Mouse (Mus musculus): ENCODE data around the gene Nanog.

The Nanog gene

DNA sequence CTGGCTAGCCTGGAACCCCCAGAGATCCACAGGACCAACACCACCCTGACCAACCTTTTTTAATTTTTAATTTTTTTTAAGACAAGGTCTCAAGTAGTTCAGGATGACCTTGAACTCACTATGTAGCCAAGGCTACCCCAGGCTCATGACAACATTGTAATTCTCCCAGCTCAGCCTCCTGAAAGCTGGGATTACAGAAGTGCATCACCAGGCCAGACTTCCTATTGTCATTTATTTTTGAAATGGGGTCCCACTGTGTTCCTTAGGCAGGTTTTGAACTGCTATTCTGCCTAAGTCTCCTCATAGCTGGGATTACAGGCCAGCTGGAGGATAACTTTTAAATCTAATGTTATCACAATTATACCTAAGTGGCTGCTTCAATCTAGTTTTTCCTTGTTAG is 54.6 kb downstream of the Nanog start:
- no peak for DNase-seq (ENCODE audit: low read depth in 2 of 2, low spot score in 2 of 2)

DNA sequence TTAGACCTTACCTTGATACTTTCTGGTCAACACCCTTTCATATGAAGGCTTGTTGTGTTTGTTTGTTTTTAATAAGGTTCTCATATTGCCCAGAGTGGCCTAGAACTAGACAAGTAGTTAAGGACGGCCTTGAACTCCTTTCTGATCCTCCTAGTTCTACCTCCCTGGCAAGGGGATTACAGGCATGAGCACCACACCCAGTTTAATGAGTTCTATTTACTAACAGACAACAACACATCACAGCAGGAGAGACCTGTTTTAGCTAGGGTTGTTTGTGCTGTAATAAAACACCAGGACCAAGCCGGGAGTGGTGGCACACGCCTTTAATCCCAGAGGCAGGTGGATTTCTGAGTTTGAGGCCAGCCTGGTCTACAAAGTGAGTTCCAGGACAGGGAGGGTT is 55.2 kb downstream of the Nanog start:
- no peak for DNase-seq (ENCODE audit: low read depth in 2 of 2, low spot score in 2 of 2)

DNA sequence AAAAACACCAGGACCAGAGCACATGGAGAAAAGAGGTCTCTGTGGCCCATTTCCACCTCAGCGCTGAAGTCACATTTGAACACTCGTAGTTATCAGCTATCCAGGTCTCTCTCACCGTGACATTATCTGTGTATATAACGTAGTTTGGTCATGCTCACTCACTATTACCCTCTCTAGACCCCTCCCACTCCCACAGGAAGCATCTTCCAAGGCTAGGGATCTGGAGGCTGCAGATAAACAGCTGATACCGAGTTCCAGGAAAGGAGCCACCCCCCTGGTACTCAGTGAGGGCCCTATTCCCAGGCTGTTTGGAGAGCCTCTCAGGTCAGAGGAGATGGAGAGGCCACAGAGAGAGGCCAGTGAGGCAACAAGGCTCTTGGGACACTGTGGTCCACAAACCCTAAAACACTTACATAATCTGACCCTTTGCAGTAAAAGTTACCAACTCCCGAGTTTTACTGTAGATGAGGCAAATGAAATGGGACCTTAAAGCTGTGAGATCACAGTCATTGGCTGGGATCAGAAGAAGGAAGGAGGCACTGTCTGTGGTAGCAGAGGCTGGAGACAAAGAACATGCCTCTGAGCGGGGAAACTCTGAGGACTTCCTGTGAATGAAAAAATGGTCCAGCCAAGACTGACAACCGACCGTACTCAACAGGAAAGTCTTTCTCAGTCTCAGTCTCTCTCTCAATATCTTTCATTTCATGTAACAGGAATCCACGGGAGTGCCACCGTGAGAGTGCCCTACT is 55.8 kb downstream of the Nanog start:
- no peak for DNase-seq (ENCODE audit: low read depth in 2 of 2, low spot score in 2 of 2)

DNA sequence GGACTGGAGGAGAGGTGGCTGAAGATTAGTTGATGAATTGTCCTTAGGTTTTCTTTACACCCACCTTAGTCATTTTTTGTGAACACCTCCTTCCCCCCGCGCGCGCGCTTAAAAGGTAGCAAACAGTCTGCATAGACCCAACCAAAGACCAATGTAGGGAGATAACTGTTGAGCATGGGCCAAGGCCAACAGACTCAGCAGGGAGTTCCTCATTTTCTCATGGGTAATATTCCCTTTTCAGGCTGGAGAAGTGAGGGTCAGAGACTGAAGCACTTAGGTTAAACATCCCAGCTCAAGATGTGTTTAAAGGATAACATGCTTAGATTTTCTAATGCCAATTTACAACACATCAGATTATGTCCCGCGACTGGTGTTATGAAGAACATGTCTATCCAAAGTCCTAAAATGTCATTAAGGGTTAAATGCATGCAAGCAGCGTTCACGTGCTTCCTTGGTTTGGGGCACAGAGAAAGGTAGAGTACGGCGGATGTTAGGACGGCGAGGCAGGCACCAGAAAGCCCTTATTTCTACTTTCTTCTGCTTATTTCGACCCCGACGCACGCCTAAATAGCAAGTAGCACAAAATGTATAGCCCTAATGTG is 56.7 kb downstream of the Nanog start:
- DNase-seq (ENCODE audit: low read depth in 2 of 2, low spot score in 2 of 2) = no peak
